Mouse (Mus musculus) gastrocnemius, postnatal 36 days (tissue): ENCODE results near the gene Lrrc75b. TPM values are rescaled to one million over a fixed set of nuclear protein-coding genes. Genes with fewer than 3 reads are reported as not detected.
A peak's percentile ranks its signal among the peaks of the same experiment; 100 is the strongest.
"Not testable (repeated sequence)": the region's sequence is repeated elsewhere in the genome, so short reads cannot be mapped to it uniquely, and the experiment has no call there.

Experiments used
- DNase-seq, 2 experiments: peaks; one replicate each; pipeline ENCODE4 v3.0.0; 2022
- intact Hi-C: fragments of 180-260 bp; cut with DNase I; formaldehyde crosslinking; loops from one replicate; pipeline ENCODE4 v1.15.1; 2025
- total RNA-seq, 2 experiments: library from RNA; stranded (reverse); gene quantifications; 2 replicates each; pipeline ENCODE4 v1.2.3; 2021

The Lrrc75b gene
- total RNA-seq, 2 experiments from 2014 or later: 0.20 to 0.64 TPM

GRCm38 (mm10) chr10:75510446-75510845 lies 49.7 kb downstream of the Lrrc75b start:
- intact Hi-C loops: no loop called here
- DNase-seq: peak; percentile 58 to 71

DNA sequence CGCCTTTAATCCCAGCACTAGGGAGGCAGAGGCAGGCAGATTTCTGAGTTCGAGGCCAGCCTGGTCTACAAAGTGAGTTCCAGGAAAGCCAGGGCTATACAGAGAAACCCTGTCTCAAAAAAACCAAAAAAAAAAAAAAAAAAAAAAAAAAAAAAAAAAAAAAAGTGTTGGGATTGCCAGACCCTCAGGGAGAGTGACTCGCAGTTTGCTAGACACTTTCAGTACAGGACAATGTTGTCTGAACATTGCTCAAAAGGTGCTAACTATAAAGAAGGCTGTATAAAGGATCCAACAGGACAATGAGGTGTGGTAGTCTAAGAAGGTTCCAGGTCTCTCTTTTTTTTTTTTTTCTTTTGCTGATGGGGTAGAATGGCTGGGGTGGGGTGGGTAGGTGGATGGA lies 54.2 kb downstream of the Lrrc75b start:
- intact Hi-C loops, DNase-seq: not testable (repeated sequence)

DNA sequence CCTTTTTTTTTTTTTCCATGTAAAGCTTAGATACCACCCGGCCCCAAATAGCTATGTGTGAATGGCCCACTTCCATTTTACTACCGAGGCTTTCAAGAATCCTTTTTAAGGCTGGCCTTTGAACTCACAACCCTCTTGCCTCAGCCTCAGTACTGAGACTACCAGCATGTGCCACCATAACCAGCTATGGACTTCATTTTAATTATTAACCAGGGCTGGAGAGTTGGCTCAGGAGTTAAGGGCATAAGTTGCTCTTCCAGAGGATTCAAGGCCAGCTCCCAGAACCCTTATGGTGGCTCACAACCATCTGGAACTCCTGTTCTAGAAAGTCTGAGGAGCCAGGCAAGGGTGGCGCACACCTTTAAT lies 55.0 kb downstream of the Lrrc75b start:
- DNase-seq: no peak
- intact Hi-C loops: no loop called here

- intact Hi-C loops: no loop called here
- DNase-seq: no peak
Observed at GRCm38 (mm10) chr10:75504234-75505129, 55.6 kb downstream of the Lrrc75b start.

DNA sequence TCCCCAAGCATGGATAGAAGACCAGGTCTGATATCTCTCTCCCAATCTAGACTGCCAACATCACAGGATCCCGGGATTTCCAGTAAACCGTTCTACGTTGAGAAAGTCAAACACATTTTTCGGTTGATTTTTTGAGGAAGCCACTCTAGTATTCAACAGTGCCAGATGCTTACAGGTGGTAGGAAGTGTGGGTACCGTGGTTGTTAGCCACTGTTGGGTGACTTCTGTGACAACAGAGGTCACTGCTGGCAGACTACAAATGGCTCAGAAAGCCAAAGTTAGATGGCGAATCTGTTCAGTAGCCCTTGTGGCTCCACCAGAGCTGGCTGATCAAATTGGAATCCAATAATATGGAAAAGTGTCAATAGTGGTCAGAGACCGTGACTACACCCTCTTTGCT lies 56.4 kb downstream of the Lrrc75b start:
- no peak for DNase-seq
- intact Hi-C loops: no loop called here

DNA sequence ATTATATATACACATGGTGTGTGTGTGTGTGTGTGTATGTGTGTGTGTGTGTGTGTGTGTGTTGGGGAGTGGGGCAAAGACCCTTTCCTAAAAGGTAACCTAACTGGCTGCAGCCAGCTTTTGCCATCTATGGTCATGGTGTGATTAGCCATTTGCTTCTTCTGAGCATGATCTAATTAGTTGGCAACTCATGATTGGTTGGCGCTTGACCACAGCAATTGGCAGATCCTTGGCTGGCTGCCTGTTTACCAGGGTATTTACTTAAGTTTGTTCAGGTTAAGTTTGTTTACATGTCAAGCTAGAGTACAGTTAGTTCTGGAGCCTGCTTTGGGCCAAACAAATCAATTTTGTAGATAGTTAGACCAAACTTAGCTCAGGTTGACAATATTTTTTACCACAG lies 58.5 kb downstream of the Lrrc75b start:
- no peak for DNase-seq
- intact Hi-C loops: no loop called here

- DNase-seq: no peak
- intact Hi-C loops: no loop called here
Observed at GRCm38 (mm10) chr10:75500345-75500744, 59.8 kb downstream of the Lrrc75b start.

Other genes with a start within 250 kb of the Lrrc75b start
- gene Adora2a, start 243.5 kb downstream of the Lrrc75b start, total RNA-seq: 1 to 10 TPM; 1.6 to 1.9 TPM
- gene Upb1, start 159.2 kb downstream of the Lrrc75b start, total RNA-seq: not detected
- 10 to 100 TPM; 62.0 to 74.5 TPM for gene Snrpd3, start 42.8 kb downstream of the Lrrc75b start, total RNA-seq
- 10 to 100 TPM; 55.5 to 71.5 TPM for gene Gucd1, start 42.4 kb downstream of the Lrrc75b start, total RNA-seq
- under 1 TPM in 1 of 2 experiments, not detected in 1; 0.33 TPM for gene Ggt1, start 1.3 kb upstream of the Lrrc75b start, total RNA-seq
- gene Ggt5, start 29.0 kb upstream of the Lrrc75b start, total RNA-seq: 1 to 10 TPM; 3.0 to 5.2 TPM
- 1 to 10 TPM in 1 of 2 experiments, under 1 TPM in 1; 0.99 to 1.4 TPM for gene Susd2, start 83.7 kb upstream of the Lrrc75b start, total RNA-seq
- 1 to 10 TPM; 7.3 to 8.7 TPM for gene Cabin1, start 204.0 kb upstream of the Lrrc75b start, total RNA-seq
- gene Ddt, start 213.1 kb upstream of the Lrrc75b start, total RNA-seq: 10 to 100 TPM; 28.5 to 41.7 TPM
- gene Gm20441, start 220.6 kb upstream of the Lrrc75b start, total RNA-seq: not detected
- 1 to 10 TPM; 3.3 to 3.5 TPM for gene Gstt3, start 221.1 kb upstream of the Lrrc75b start, total RNA-seq
- gene Gstt1, start 238.3 kb upstream of the Lrrc75b start, total RNA-seq: 1 to 10 TPM; 4.4 to 5.6 TPM